Mouse (Mus musculus): ENCODE data around the gene Sdhaf3.
"Not testable (repeated sequence)": the region's sequence is repeated elsewhere in the genome, so short reads cannot be mapped to it uniquely, and the experiment has no call there.

Gene Sdhaf3

GRCm38 (mm10) chr6:6955764-6956561 is at the start of gene Sdhaf3:
Gene Sdhaf3 (plus strand): TSS chr6:6956004.
- peak; percentile 90 to 95 for DNase-seq (ENCODE audit: low spot score in 2 of 2)

- no peak for DNase-seq (ENCODE audit: low spot score in 2 of 2)
Measured at GRCm38 (mm10) chr6:6909586-6909985, 46.2 kb upstream of the Sdhaf3 start.

- no peak for DNase-seq (ENCODE audit: low spot score in 2 of 2)
Measured at GRCm38 (mm10) chr6:6914304-6914703, 41.5 kb upstream of the Sdhaf3 start.

GRCm38 (mm10) chr6:6914849-6915525 is 40.8 kb upstream of the Sdhaf3 start:
- peak in 1 of 2 experiments; percentile 6 for DNase-seq (ENCODE audit: low spot score in 2 of 2)

GRCm38 (mm10) chr6:6915526-6915915 is 40.3 kb upstream of the Sdhaf3 start:
- DNase-seq (ENCODE audit: low spot score in 2 of 2): no peak

- no peak for DNase-seq (ENCODE audit: low spot score in 2 of 2)
Measured at GRCm38 (mm10) chr6:6917334-6917733, 38.5 kb upstream of the Sdhaf3 start.

- no peak for DNase-seq (ENCODE audit: low spot score in 2 of 2)
Measured at GRCm38 (mm10) chr6:6925264-6925663, 30.5 kb upstream of the Sdhaf3 start.

- no peak for DNase-seq (ENCODE audit: low spot score in 2 of 2)
Measured at GRCm38 (mm10) chr6:6930831-6931230, 25.0 kb upstream of the Sdhaf3 start.

GRCm38 (mm10) chr6:6931507-6931906 is 24.3 kb upstream of the Sdhaf3 start:
- DNase-seq (ENCODE audit: low spot score in 2 of 2): no peak

GRCm38 (mm10) chr6:6940845-6941244 is 15.0 kb upstream of the Sdhaf3 start:
- DNase-seq (ENCODE audit: low spot score in 2 of 2): no peak

GRCm38 (mm10) chr6:6942813-6943212 is 13.0 kb upstream of the Sdhaf3 start:
- DNase-seq (ENCODE audit: low spot score in 2 of 2): no peak

GRCm38 (mm10) chr6:6947650-6948049 is 8.2 kb upstream of the Sdhaf3 start:
- no peak for DNase-seq (ENCODE audit: low spot score in 2 of 2)

- no peak for DNase-seq (ENCODE audit: low spot score in 2 of 2)
Measured at GRCm38 (mm10) chr6:6955395-6955763, 425 bp upstream of the Sdhaf3 start.

- DNase-seq (ENCODE audit: low spot score in 2 of 2): not testable (repeated sequence)
Measured at GRCm38 (mm10) chr6:6959234-6959633, 3.4 kb downstream of the Sdhaf3 start.

- DNase-seq (ENCODE audit: low spot score in 2 of 2): no peak
Measured at GRCm38 (mm10) chr6:6997226-6997946, 41.6 kb downstream of the Sdhaf3 start.

GRCm38 (mm10) chr6:6997956-6998355 is 42.2 kb downstream of the Sdhaf3 start:
- DNase-seq (ENCODE audit: low spot score in 2 of 2): no peak

- DNase-seq (ENCODE audit: low spot score in 2 of 2): no peak
Measured at GRCm38 (mm10) chr6:6999015-6999414, 43.2 kb downstream of the Sdhaf3 start.

GRCm38 (mm10) chr6:7003085-7003484 is 47.3 kb downstream of the Sdhaf3 start:
- no peak for DNase-seq (ENCODE audit: low spot score in 2 of 2)

GRCm38 (mm10) chr6:7004005-7004404 is 48.2 kb downstream of the Sdhaf3 start:
- DNase-seq (ENCODE audit: low spot score in 2 of 2): no peak

GRCm38 (mm10) chr6:7038087-7038486 is 82.3 kb downstream of the Sdhaf3 start:
- DNase-seq (ENCODE audit: low spot score in 2 of 2): no peak

- no peak for DNase-seq (ENCODE audit: low spot score in 2 of 2)
Measured at GRCm38 (mm10) chr6:7038835-7039234, 83.0 kb downstream of the Sdhaf3 start.

GRCm38 (mm10) chr6:7041912-7042311 is 86.1 kb downstream of the Sdhaf3 start:
- no peak for DNase-seq (ENCODE audit: low spot score in 2 of 2)

GRCm38 (mm10) chr6:7062819-7063218 is 107.0 kb downstream of the Sdhaf3 start:
- no peak for DNase-seq (ENCODE audit: low spot score in 2 of 2)

All from right cerebral cortex, postnatal 36 days (tissue).